Mouse (Mus musculus): Measurements from ENCODE around the gene Ing1.

GRCm38 (mm10) chr8:11593222-11593884 lies 38.0 kb downstream of the Ing1 start:
- TF ChIP-seq POLR2A (IDR thresholded peaks at IDR 0.05; ENCODE audit: low read depth, low read length) (no peak), CTCF (IDR thresholded peaks at IDR 0.05; ENCODE audit: extremely low read depth, insufficient read depth, insufficient read length, insufficient replicate concordance) (no peak)

Data from spleen, adult 2 months (tissue).